Mouse (Mus musculus): ENCODE results near the gene Xcl1.

- TF ChIP-seq CEBPB (IDR thresholded peaks at IDR 0.05; ENCODE audit: low read depth) (no peak), USF1 (IDR thresholded peaks at IDR 0.05; ENCODE audit: low read depth) (no peak), CTCF (IDR thresholded peaks at IDR 0.05; ENCODE audit: control insufficient read depth, insufficient read depth, insufficient read length) (no peak)
These were observed 1.7 kb downstream of the Xcl1 start for GRCm38 (mm10) chr1:164933441-164934188.
